Mouse (Mus musculus) cortical plate, adult 2 months (tissue): ENCODE measurements at regions not wholly inside any gene's neighbourhood (a gene's known extent, or its start where the extent isn't known, plus 50 kb on each side); places are given as distances from the start of the nearest gene placed in this dataset.

Source experiments
- CTCF ChIP-seq: fragments of 200-500 bp; IDR thresholded peaks from 2 replicates; pipeline ENCODE4 v1.5.1; 2011; ENCODE audit warnings: mild to moderate bottlenecking, control low read depth, low read length; ENCODE audit not compliant: insufficient read depth; ENCODE audit errors: extremely low read depth
- POLR2A ChIP-seq: fragments of 200-500 bp; IDR thresholded peaks from 2 replicates; pipeline ENCODE4 v1.6.1; 2011; ENCODE audit warnings: mild to moderate bottlenecking, low read length, control low read depth; ENCODE audit not compliant: insufficient read depth; ENCODE audit errors: extremely low read depth

- TF ChIP-seq CTCF (no peak), POLR2A (no peak)
Measured at GRCm38 (mm10) chr5:54200032-54200431, 201.7 kb downstream of the Stim2 start.
